Mouse (Mus musculus): ENCODE results near the gene Hist1h1d. TPM values are rescaled to one million over a fixed set of nuclear protein-coding genes. Genes with fewer than 3 reads are reported as not detected.
A peak's percentile ranks its signal among the peaks of the same experiment; 100 is the strongest.
"Not testable (repeated sequence)": the region's sequence is repeated elsewhere in the genome, so short reads cannot be mapped to it uniquely, and the experiment has no call there.

Gene Hist1h1d
- polyA plus RNA-seq, 1 experiment from 2014 or later: 0.18 TPM

DNA sequence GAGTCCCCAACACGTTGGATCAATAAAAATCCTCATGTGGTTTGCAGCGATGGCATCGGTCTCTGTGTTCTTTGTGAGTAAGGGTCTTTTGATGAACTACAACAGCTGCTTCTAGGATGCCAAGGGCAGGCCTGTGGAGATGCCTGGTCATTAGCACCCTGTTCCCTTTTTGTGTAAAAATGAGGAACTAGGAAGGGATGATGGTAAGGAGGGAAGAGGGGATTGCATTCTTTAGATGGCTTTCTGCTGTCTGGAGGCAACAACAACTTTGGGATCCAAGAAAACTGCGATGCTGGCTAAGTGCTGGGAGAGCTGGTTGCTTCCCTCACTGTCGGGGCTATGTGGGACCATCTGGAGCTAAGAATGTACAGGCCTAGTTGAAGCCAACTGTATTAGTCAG, 14.8 kb upstream of the Hist1h1d start:
- Histone ChIP-seq H3K4me3 (no peak overlapping the region), H3K4me1 (replicated peaks) (peaks cover 26% of the 10 kb centered on the region), H3K9ac (no peak overlapping the region), H3K27ac (no peak overlapping the region), H3K4me2 (no peak overlapping the region), H3K27me3 (no peaks in the 10 kb centered on the region), H3K9me3 (replicated peaks) (no peaks in the 10 kb centered on the region), H3K36me3 (no peaks in the 10 kb centered on the region)
- ATAC-seq (replicated peaks; ENCODE audit: insufficient number of reproducible peaks, insufficient read depth, low FRiP score, low read depth): no peak
- 77% methylated on average over 5 of the region's 5 CpGs for WGBS

DNA sequence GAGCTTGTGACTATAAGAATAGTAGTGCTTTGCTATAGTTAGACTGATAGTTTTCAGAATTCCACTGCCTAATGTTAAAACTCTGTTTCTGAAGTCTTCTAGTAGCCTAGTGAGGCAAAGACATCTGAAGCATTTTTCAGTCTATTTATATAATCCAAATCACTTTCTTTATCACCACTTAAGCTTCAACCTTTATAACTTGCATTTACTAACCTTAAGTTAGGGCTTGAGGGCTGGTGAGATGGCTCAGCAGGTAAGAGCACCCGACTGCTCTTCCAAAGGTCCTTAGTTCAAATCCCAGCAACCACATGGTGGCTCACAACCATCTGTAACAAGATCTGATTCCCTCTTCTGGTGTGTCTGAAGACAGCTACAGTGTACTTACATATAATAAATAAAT, 13.2 kb upstream of the Hist1h1d start:
- H3K4me3 ChIP-seq; H3K36me3 ChIP-seq; H3K27me3 ChIP-seq; ATAC-seq (replicated peaks; ENCODE audit: insufficient number of reproducible peaks, insufficient read depth, low FRiP score, low read depth); H3K9ac ChIP-seq; H3K9me3 ChIP-seq (replicated peaks); H3K27ac ChIP-seq; H3K4me2 ChIP-seq: not testable (repeated sequence)
- H3K4me1 ChIP-seq (replicated peaks): peaks cover 16% of the 10 kb centered on the region
- WGBS: 47% methylated on average over 1 of the region's 1 CpGs

DNA sequence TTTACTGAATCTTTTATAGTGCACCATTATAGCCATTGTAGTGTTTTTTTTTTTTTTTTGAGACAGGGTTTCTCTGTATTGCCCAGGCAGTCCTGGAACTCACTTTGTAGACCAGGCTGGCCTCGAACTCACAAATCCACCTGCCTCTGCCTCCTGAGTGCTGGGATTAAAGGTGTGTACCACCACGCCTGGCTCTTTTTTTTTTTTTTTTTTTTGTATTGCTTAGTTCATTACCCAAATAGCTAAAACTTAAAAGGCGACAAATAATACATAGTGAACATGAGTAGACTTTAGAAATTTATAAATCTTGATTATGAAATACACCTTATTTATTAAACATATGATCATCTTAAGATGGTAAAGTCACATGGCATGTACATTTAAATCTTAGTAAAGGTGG, 11.6 kb upstream of the Hist1h1d start:
- Histone ChIP-seq H3K9ac (no peak overlapping the region), H3K4me2 (no peak overlapping the region), H3K36me3 (no peaks in the 10 kb centered on the region), H3K4me3 (no peak overlapping the region), H3K4me1 (replicated peaks) (peaks cover 11% of the 10 kb centered on the region), H3K27me3 (no peaks in the 10 kb centered on the region), H3K9me3 (replicated peaks) (no peaks in the 10 kb centered on the region), H3K27ac (no peak overlapping the region)
- ATAC-seq (replicated peaks; ENCODE audit: insufficient number of reproducible peaks, insufficient read depth, low FRiP score, low read depth): no peak
- WGBS: 74% methylated on average over 3 of the region's 3 CpGs

DNA sequence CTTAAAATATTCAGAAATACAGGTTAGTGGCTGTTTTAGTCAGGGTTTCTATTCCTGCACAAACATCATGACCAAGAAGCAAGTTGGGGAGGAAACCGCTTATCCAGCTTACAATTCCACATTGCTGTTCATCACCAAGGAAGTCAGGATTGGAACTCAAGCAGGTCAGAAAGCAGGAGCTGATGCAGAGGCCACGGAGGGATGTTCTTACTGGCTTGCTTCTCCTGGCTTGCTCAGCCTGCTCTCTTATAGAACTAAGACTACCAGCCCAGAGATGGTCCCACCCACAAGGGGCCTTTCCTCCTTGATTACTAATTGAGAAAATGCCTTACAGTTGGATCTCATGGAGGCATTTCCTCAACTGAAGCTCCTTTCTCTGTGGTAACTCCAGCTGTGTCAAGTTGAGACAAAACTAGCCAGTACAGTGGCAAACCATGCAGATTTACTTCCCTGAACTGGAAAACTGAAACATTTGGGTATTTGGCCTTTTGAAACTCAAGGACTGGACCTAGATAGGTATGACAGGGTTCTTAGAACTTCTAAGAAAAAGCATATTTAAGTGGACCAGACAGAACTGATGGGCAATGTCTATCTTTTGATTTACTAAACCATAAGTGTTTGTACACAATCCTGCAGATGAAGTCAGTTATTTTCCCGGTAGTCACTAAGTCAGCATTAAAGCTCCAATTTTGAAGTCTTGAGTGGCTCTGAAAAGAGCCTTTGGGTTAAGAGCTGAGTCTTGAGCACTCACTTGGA, 10.7 kb upstream of the Hist1h1d start:
- not testable (repeated sequence) for H3K9me3 ChIP-seq (replicated peaks); H3K36me3 ChIP-seq; H3K4me1 ChIP-seq (replicated peaks); ATAC-seq (replicated peaks; ENCODE audit: insufficient number of reproducible peaks, insufficient read depth, low FRiP score, low read depth); H3K27me3 ChIP-seq
- Histone ChIP-seq H3K9ac (peak overlapping the region; percentile 52), H3K27ac (peak overlapping the region; percentile 87), H3K4me3 (peak overlapping the region; percentile 58), H3K4me2 (peak overlapping the region; percentile 77)
- WGBS: 19% methylated on average over 3 of the region's 3 CpGs

DNA sequence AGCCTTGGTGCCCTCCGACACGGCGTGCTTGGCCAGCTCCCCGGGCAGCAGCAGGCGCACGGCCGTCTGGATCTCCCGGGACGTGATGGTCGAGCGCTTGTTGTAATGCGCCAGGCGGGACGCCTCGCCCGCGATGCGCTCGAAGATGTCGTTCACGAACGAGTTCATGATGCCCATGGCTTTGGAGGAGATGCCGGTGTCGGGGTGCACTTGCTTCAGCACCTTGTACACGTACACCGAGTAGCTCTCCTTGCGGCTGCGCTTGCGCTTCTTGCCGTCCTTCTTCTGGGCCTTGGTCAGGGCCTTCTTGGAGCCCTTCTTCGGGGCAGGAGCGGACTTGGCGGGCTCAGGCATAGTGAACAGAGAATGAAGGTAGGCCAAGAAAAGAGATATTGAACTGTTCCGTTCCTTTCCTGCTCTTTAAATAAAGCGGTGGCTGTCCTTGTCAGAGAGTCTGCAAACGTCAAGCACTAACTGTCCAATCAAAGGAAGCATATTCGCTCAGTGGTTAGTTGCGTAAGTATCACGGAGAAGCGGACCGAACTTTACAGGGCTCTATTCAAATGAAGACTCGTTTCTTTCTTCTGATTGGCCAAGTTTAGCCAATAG, 10.0 kb upstream of the Hist1h1d start, which contains the start of gene Hist1h2bh:
Gene Hist1h2bh (minus strand): TSS at position 394 of the 609 bp plus-strand sequence.
- ATAC-seq (replicated peaks; ENCODE audit: insufficient number of reproducible peaks, insufficient read depth, low FRiP score, low read depth): peak; percentile 91
- H3K9ac ChIP-seq: peak within 1 kb of the TSS; percentile 53
- peak within 1 kb of the TSS; percentile 77 for H3K4me2 ChIP-seq
- H3K9me3 ChIP-seq (replicated peaks); H3K36me3 ChIP-seq; H3K27me3 ChIP-seq; H3K4me1 ChIP-seq (replicated peaks): not testable (repeated sequence)
- WGBS: under 1% methylated on average over 39 of the region's 42 CpGs
- H3K4me3 ChIP-seq: peak within 1 kb of the TSS; percentile 58
- peak within 1 kb of the TSS; percentile 92 for H3K27ac ChIP-seq

DNA sequence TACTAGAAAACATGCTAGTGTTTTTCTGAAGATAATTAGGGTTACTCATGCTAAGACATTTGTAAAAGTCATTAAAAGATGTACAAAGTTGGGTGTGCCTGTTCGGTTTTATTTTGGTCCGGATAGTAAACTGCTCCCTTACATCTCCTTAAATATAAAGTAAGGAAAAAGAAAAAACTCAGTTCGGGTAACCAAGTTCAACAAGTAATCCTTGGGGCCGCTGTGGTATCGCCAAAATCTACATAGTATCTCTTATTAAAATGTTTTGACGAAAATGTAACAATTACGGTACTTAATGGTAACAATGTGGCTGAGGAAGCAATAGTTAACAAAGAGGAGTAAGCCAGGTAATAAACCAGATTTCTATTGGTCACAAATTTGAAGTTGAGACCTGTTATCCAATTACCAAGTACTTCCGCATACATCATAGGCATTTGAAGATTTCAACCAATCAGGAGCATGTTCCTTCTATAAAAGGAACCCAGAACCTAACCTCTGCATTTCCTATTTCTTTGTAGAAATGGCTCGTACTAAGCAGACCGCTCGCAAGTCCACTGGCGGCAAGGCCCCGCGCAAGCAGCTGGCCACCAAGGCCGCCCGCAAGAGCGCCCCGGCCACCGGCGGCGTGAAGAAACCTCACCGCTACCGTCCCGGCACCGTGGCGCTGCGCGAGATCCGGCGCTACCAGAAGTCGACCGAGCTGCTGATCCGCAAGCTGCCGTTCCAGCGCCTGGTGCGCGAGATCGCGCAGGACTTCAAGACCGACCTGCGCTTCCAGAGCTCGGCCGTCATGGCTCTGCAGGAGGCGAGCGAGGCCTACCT, 8.9 kb upstream of the Hist1h1d start, which contains the start of gene Hist1h3f:
Gene Hist1h3f (plus strand): TSS at position 88 of the 822 bp plus-strand sequence.
- Histone ChIP-seq H3K36me3 (no peaks in the 10 kb centered on the region), H3K4me1 (replicated peaks) (peaks cover 5% of the 10 kb centered on the region; the same call in 1 of the 2 replicates), H3K4me2 (peak within 1 kb of the TSS; percentile 77), H3K27me3 (no peaks in the 10 kb centered on the region), H3K9me3 (replicated peaks) (no peaks in the 10 kb centered on the region), H3K27ac (peak within 1 kb of the TSS; percentile 92), H3K4me3 (peak within 1 kb of the TSS; percentile 58), H3K9ac (peak within 1 kb of the TSS; percentile 65)
- 1% methylated on average over 27 of the region's 45 CpGs for WGBS
- peak; percentile 88 for ATAC-seq (replicated peaks; ENCODE audit: insufficient number of reproducible peaks, insufficient read depth, low FRiP score, low read depth)

DNA sequence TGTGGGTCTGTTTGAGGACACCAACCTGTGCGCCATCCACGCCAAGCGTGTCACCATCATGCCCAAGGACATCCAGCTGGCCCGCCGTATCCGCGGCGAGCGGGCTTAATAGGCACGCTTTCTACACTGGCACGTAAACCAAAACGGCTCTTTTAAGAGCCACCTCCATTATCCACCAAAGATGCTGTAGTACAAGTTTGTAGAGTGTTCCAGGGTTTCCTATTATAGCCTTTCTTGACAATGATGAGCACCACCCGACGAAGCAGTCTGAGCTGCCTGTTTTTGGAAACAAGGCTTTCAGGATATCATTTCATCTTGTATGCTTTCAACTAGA, 8.3 kb upstream of the Hist1h1d start:
- 0% methylated on average over 14 of the region's 14 CpGs for WGBS
- not testable (repeated sequence) for H3K9me3 ChIP-seq (replicated peaks); H3K27me3 ChIP-seq; H3K4me1 ChIP-seq (replicated peaks); H3K36me3 ChIP-seq
- H3K4me2 ChIP-seq: peak overlapping the region; percentile 77
- H3K9ac ChIP-seq: 0 out of 2 replicates have a peak overlapping the region, but pooled peaks have one; percentile 33
- ATAC-seq (replicated peaks; ENCODE audit: insufficient number of reproducible peaks, insufficient read depth, low FRiP score, low read depth): peak; percentile 5; the same call in 1 of the 2 replicates
- peak overlapping the region; percentile 92 for H3K27ac ChIP-seq
- H3K4me3 ChIP-seq: peak overlapping the region; percentile 58

DNA sequence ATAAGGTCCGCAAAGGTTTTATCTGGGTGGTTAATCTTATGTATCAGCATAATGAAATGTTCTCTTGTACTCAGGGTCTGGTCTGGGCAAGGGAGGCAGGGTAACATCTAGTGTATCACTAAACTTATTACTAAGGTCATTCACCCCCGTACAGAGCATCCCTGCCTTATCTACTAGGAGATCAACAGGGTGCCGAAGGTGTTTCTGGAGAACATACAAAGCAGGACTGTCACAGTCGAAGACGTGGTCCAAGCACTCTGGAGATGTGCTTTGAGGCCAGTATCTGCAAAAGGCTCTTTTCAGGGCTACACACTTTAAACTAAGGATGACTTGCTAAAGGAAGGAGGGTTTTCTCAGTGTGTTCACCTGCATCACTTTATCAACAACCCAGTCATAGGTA, 6.4 kb upstream of the Hist1h1d start:
- H3K4me1 ChIP-seq (replicated peaks): peaks cover 13% of the 10 kb centered on the region
- H3K27ac ChIP-seq: no peak overlapping the region
- H3K9ac ChIP-seq: no peak overlapping the region
- 61% methylated on average over 5 of the region's 5 CpGs for WGBS
- no peak for ATAC-seq (replicated peaks; ENCODE audit: insufficient number of reproducible peaks, insufficient read depth, low FRiP score, low read depth)
- no peaks in the 10 kb centered on the region for H3K27me3 ChIP-seq
- no peaks in the 10 kb centered on the region for H3K36me3 ChIP-seq
- no peak overlapping the region for H3K4me2 ChIP-seq
- no peak overlapping the region for H3K4me3 ChIP-seq
- no peaks in the 10 kb centered on the region for H3K9me3 ChIP-seq (replicated peaks)

DNA sequence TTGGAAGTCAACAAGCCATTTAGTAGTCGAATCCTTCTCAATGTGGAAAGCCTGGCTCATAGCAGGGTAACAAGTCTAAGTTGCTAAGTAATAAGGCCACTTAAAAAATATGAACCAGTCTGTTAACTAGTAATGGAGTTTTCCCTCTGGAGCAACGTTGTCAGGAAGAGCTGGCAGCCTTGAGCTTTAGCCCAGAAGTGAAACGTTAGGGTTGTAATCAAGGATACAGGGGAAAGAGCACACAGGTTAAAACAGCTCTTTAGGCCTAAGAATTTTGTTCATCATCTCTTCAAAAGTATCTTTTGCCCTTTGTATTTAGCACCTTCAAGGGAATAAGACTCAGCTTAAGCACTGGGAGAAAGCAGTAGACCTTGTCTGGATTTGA, 2.3 kb upstream of the Hist1h1d start:
- Histone ChIP-seq H3K4me2 (peak overlapping the region; percentile 75), H3K9ac (peak overlapping the region; percentile 57), H3K27me3 (no peaks in the 10 kb centered on the region), H3K27ac (peak overlapping the region; percentile 91), H3K4me1 (replicated peaks) (peaks cover 18% of the 10 kb centered on the region), H3K4me3 (peak overlapping the region; percentile 53), H3K36me3 (no peaks in the 10 kb centered on the region), H3K9me3 (replicated peaks) (no peaks in the 10 kb centered on the region)
- no peak for ATAC-seq (replicated peaks; ENCODE audit: insufficient number of reproducible peaks, insufficient read depth, low FRiP score, low read depth)
- WGBS: 6% methylated on average over 3 of the region's 3 CpGs

DNA sequence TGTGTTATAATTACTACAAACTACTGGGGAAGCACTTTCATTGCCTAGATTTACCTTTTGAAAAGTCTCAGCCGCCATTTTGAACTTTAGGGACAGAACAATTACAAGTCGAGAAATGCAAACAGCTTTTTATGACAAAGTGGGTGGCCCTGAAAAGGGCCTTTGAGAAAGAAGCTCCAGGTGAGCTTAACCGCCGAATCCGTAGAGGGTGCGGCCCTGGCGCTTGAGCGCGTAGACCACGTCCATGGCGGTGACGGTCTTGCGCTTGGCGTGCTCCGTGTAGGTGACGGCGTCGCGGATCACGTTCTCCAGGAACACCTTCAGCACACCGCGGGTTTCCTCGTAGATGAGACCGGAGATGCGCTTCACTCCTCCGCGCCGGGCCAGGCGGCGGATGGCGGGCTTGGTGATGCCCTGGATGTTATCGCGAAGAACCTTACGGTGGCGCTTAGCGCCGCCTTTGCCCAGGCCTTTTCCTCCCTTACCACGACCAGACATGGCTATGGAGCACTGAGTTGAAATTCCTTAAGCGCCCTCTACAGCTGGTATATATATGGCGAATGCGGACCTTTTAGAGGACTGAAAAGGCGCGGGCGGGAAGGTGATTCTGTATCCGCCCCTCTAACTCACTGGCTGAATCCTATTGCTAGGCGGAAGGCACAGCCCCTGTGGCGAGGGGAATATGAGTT, 1.8 kb upstream of the Hist1h1d start, which contains the start of gene Hist1h4f:
Gene Hist1h4f (minus strand): TSS at position 503 of the 689 bp plus-strand sequence.
- H3K27ac ChIP-seq: peak within 1 kb of the TSS; percentile 91
- H3K9ac ChIP-seq: peak within 1 kb of the TSS; percentile 57
- H3K4me2 ChIP-seq: peak within 1 kb of the TSS; percentile 75
- H3K9me3 ChIP-seq (replicated peaks); H3K27me3 ChIP-seq; H3K36me3 ChIP-seq: not testable (repeated sequence)
- peak within 1 kb of the TSS; percentile 53 for H3K4me3 ChIP-seq
- peaks cover 18% of the 10 kb centered on the region for H3K4me1 ChIP-seq (replicated peaks)
- peak; percentile 84 for ATAC-seq (replicated peaks; ENCODE audit: insufficient number of reproducible peaks, insufficient read depth, low FRiP score, low read depth)
- WGBS: under 1% methylated on average over 47 of the region's 47 CpGs
